Mouse (Mus musculus) cerebellum, adult 8-10 months (tissue): ENCODE results near the gene Rbms3.
A peak's percentile ranks its signal among the peaks of the same experiment; 100 is the strongest.

Source experiments
- DNase-seq: peaks from one replicate; pipeline ENCODE4 v3.0.0; 2022

The Rbms3 gene

GRCm38 (mm10) chr9:117091253-117092176 is 538.2 kb downstream of the Rbms3 start:
- no peak for DNase-seq

- DNase-seq = peak; percentile 81
Measured at GRCm38 (mm10) chr9:117089409-117090147, 540.1 kb downstream of the Rbms3 start.

GRCm38 (mm10) chr9:117088309-117088708 is 541.4 kb downstream of the Rbms3 start:
- no peak for DNase-seq

- DNase-seq = no peak
Measured at GRCm38 (mm10) chr9:117085706-117086105, 544.0 kb downstream of the Rbms3 start.

GRCm38 (mm10) chr9:117084471-117084870 is 545.2 kb downstream of the Rbms3 start:
- no peak for DNase-seq

GRCm38 (mm10) chr9:117079471-117079870 is 550.2 kb downstream of the Rbms3 start:
- no peak for DNase-seq

- no peak for DNase-seq
Measured at GRCm38 (mm10) chr9:117077548-117077947, 552.2 kb downstream of the Rbms3 start.

GRCm38 (mm10) chr9:117076785-117077184 is 552.9 kb downstream of the Rbms3 start:
- DNase-seq = no peak

- DNase-seq = no peak
Measured at GRCm38 (mm10) chr9:117072433-117073099, 557.1 kb downstream of the Rbms3 start.

GRCm38 (mm10) chr9:117070616-117071015 is 559.1 kb downstream of the Rbms3 start:
- no peak for DNase-seq

GRCm38 (mm10) chr9:117069232-117069631 is 560.5 kb downstream of the Rbms3 start:
- DNase-seq = no peak

- no peak for DNase-seq
Measured at GRCm38 (mm10) chr9:117067703-117068419, 561.9 kb downstream of the Rbms3 start.

- no peak for DNase-seq
Measured at GRCm38 (mm10) chr9:117066502-117066901, 563.2 kb downstream of the Rbms3 start.

GRCm38 (mm10) chr9:117065601-117066000 is 564.1 kb downstream of the Rbms3 start:
- DNase-seq = no peak

GRCm38 (mm10) chr9:117059586-117059985 is 570.1 kb downstream of the Rbms3 start:
- no peak for DNase-seq

GRCm38 (mm10) chr9:117059135-117059534 is 570.6 kb downstream of the Rbms3 start:
- no peak for DNase-seq

GRCm38 (mm10) chr9:117051935-117052334 is 577.8 kb downstream of the Rbms3 start:
- no peak for DNase-seq

GRCm38 (mm10) chr9:117048641-117049040 is 581.1 kb downstream of the Rbms3 start:
- no peak for DNase-seq

- no peak for DNase-seq
Measured at GRCm38 (mm10) chr9:117041993-117042366, 587.7 kb downstream of the Rbms3 start.

- no peak for DNase-seq
Measured at GRCm38 (mm10) chr9:117041291-117041992, 588.3 kb downstream of the Rbms3 start.

GRCm38 (mm10) chr9:117039941-117040453 is 589.7 kb downstream of the Rbms3 start:
- DNase-seq = no peak

- DNase-seq = no peak
Measured at GRCm38 (mm10) chr9:117032690-117033089, 597.0 kb downstream of the Rbms3 start.
